Mouse (Mus musculus) midbrain, embryonic 12.5 days (tissue): ENCODE measurements around the gene Gprc5b. TPM values are rescaled to one million over a fixed set of nuclear protein-coding genes. Genes with fewer than 3 reads are reported as not detected.

Experiments
- ATAC-seq: fragments of 200-750 bp; cut with Nextera tagmentation; 2 replicates; pipeline ENCODE4 v1.8.0; 2017; ENCODE audit warnings: low read depth, moderate TSS enrichment, moderate library complexity; ENCODE audit not compliant: low FRiP score
- H3K27ac ChIP-seq: fragments of 300-500 bp; sonication (generic); replicated peaks from 2 replicates; pipeline ENCODE4 v1.5.1; 2016; ENCODE audit warnings: mild to moderate bottlenecking
- H3K27me3 ChIP-seq: fragments of 300-500 bp; sonication (generic); 2 replicates; pipeline ENCODE4 v1.6.1; 2016; ENCODE audit warnings: mild to moderate bottlenecking
- H3K36me3 ChIP-seq: fragments of 300-500 bp; sonication (generic); 2 replicates; pipeline ENCODE4 v1.6.1; 2016
- H3K4me1 ChIP-seq: fragments of 300-500 bp; sonication (generic); 2 replicates; pipeline ENCODE4 v1.6.1; 2016
- H3K4me2 ChIP-seq: fragments of 300-500 bp; sonication (generic); replicated peaks from 2 replicates; pipeline ENCODE4 v1.6.1; 2016; ENCODE audit warnings: mild to moderate bottlenecking, moderate library complexity
- H3K4me3 ChIP-seq: fragments of 300-500 bp; sonication (generic); 2 replicates; pipeline ENCODE4 v1.5.1; 2016; ENCODE audit warnings: mild to moderate bottlenecking
- H3K9ac ChIP-seq: fragments of 300-500 bp; sonication (generic); replicated peaks from 2 replicates; pipeline ENCODE4 v1.6.1; 2016; ENCODE audit warnings: mild to moderate bottlenecking, moderate library complexity
- H3K9me3 ChIP-seq: fragments of 300-500 bp; sonication (generic); 2 replicates; pipeline ENCODE4 v1.6.1; 2016; ENCODE audit warnings: mild to moderate bottlenecking
- WGBS: fragments of 180-500 bp; shearing (Covaris S2); methylation state at CpG from one replicate; pipeline ENCODE4 v1.1.7; 2016; 5-methylcytosine and 5-hydroxymethylcytosine counted together
- polyA plus RNA-seq: library from polyadenylated mRNA; unstranded; fragments of >200 nt; fragmentation: Nextera tagmentation; extraction: Ambion mirVana; gene quantifications from 2 replicates; pipeline ENCODE4 v1.2.1, GENCODE M21; 2016

The Gprc5b gene
- polyA plus RNA-seq, 1 experiment from 2014 or later = 14.1 TPM

GRCm38 (mm10) chr7:118925547-118925946 is 69.5 kb downstream of the Gprc5b start:
- no peak overlapping the region for H3K4me2 ChIP-seq
- WGBS = 84% methylated on average over 3 of the region's 3 CpGs
- no peak overlapping the region for H3K4me3 ChIP-seq
- H3K9ac ChIP-seq = no peak overlapping the region
- H3K4me1 ChIP-seq = no peaks in the 10 kb centered on the region
- H3K9me3 ChIP-seq = no peaks in the 10 kb centered on the region
- ATAC-seq = no peak
- H3K36me3 ChIP-seq = no peaks in the 10 kb centered on the region
- no peaks in the 10 kb centered on the region for H3K27me3 ChIP-seq
- no peak overlapping the region for H3K27ac ChIP-seq

DNA sequence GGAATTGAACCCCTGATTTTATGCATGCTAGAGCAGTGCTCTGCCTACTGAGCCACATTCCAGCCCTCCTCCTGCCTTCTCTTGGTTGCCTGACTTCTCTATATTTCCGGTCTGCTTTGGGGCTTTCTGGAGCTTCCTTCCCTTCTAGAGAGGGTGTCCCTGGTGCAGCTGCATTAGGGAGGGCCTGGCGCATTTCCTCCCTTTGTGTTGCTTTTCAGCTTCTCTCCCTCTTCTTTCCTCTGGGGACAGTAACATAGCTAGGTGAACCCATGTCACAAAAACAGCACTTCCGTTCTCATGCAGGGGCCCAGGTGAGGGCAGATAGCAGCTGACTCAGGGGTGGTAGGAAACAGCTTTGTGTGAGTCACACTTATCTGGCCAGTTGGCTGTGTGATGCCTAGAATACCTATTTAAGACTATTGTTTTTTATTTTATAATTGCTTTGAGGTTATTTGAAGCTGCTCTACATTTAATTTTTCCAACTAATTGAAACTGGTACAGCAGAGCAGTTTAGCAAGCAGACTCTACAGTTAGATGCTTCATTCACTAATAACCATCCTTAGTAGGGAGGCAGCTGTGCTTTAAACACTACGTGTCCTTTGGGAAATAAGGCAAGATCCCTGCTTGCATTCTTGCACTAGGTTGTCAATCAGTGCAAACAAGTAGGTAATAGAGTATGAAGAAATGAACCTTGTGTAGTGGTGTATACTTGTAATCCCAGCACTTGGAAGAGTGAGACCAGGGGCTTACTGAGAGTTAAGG is 72.4 kb downstream of the Gprc5b start:
- Histone ChIP-seq H3K27ac (no peak overlapping the region; the same call in 1 of the 2 replicates), H3K4me2 (no peak overlapping the region), H3K36me3 (no peaks in the 10 kb centered on the region), H3K9ac (no peak overlapping the region), H3K9me3 (no peaks in the 10 kb centered on the region), H3K4me1 (peaks cover 9% of the 10 kb centered on the region), H3K4me3 (no peak overlapping the region), H3K27me3 (no peaks in the 10 kb centered on the region)
- no peak for ATAC-seq
- 76% methylated on average over 4 of the region's 4 CpGs for WGBS

Other genes with a start within 250 kb of the Gprc5b start
- gene Iqck, start 139.5 kb downstream of the Gprc5b start, polyA plus RNA-seq = 2.7 and 3.5 TPM in 2 replicates
- gene Knop1, start 139.0 kb downstream of the Gprc5b start, polyA plus RNA-seq = 110 and 115 TPM in 2 replicates
- 3.8 and 4.0 TPM in 2 replicates for gene Gpr139, start 189.4 kb upstream of the Gprc5b start, polyA plus RNA-seq